Mouse (Mus musculus): Measurements from ENCODE around the gene Tmem213. TPM values are rescaled to one million over a fixed set of nuclear protein-coding genes. Genes with fewer than 3 reads are reported as not detected.

The Tmem213 gene
- total and polyA plus RNA-seq, 3 experiments, result not detected

DNA sequence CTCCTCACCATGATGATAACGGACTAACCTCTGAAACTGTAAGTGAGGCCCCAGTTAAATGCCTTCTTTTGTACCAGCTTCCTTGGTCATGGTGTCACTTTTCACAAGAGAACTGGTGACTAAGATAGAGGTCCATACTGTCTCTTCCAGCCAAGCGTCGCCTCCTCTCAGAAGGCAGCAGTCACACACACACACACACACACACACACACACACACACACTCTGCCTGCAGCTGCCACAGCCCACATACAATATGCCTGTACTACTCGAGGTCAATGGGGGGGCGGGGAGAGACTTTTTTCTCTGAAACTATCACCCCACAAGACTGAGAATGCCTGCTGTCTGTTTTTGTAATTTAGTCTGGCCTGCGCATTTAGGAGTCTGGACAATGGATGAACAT lies 55.6 kb downstream of the Tmem213 start:
- Histone ChIP-seq H3K9me3 (replicated peaks) (no peaks in the 10 kb centered on the region), H3K36me3 (replicated peaks) (no peaks in the 10 kb centered on the region), H3K27me3 (ENCODE audit: insufficient read depth, low read length) (peaks cover 10% of the 10 kb centered on the region; the same call in 1 of the 2 replicates), H3K4me1 (ENCODE audit: insufficient read depth, low read depth, low read length) (no peaks in the 10 kb centered on the region; the same call in 1 of the 2 replicates), H3K4me3 (ENCODE audit: low read depth, low read length) (no peak overlapping the region)
- DNase-seq (ENCODE audit: low spot score) (no peak), ATAC-seq (ENCODE audit: extremely low read depth, insufficient number of reproducible peaks, low FRiP score, poor library complexity, severe bottlenecking) (no peak)
- TF ChIP-seq GATA1 (IDR thresholded peaks at IDR 0.05; ENCODE audit: borderline replicate concordance, low read length) (no peak), GATA2 (IDR thresholded peaks at IDR 0.05; ENCODE audit: borderline replicate concordance, low read depth, low read length) (no peak), TAL1 (conservative IDR thresholded peaks at IDR 0.05; ENCODE audit: low read depth, low read length) (no peak), CTCF (IDR thresholded peaks at IDR 0.05; ENCODE audit: low read depth, low read length) (no peak), POLR2AphosphoS5 (IDR thresholded peaks at IDR 0.05; ENCODE audit: insufficient replicate concordance, low read depth, low read length) (no peak)

DNA sequence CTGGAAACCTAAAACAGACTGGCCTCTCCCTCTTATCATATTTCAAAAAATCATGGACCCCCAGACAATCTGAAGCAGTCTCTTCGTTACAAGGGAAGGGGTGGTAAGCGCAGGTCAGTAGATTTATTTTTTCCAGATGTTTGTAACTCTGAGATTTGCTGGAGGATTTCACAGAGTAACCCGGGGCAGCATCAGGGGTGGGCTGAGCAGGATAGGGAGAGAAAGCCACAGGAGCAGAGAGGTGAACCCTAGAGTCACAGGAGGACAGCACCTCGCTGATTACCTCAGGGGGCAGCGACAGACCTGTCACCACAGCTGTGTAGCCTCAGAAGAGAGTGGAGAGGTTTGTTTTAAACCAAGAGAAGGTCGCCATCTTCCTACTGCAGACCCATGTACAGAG lies 56.3 kb downstream of the Tmem213 start:
- Histone ChIP-seq H3K27me3 (ENCODE audit: insufficient read depth, low read length) (peaks cover 10% of the 10 kb centered on the region; the same call in 1 of the 2 replicates), H3K4me1 (ENCODE audit: insufficient read depth, low read depth, low read length) (no peaks in the 10 kb centered on the region; the same call in 1 of the 2 replicates), H3K9me3 (replicated peaks) (no peaks in the 10 kb centered on the region), H3K4me3 (ENCODE audit: low read depth, low read length) (no peak overlapping the region), H3K36me3 (replicated peaks) (no peaks in the 10 kb centered on the region)
- DNase-seq (ENCODE audit: low spot score) (no peak), ATAC-seq (ENCODE audit: extremely low read depth, insufficient number of reproducible peaks, low FRiP score, poor library complexity, severe bottlenecking) (no peak)
- no peak for TF ChIP-seq GATA1 (IDR thresholded peaks at IDR 0.05; ENCODE audit: borderline replicate concordance, low read length)

Other genes with a start within 250 kb of the Tmem213 start
- 63.1 and 65.7 TPM in 2 replicates for gene Trim24, start 238.4 kb upstream of the Tmem213 start, total RNA-seq (2014; fragmentation: Nextera tagmentation)
- gene Trim24, start 238.4 kb upstream of the Tmem213 start, total RNA-seq (2017), result 24.1 and 25.0 TPM in 2 replicates
- gene Trim24, start 238.4 kb upstream of the Tmem213 start, polyA plus RNA-seq (2012), result 7.0 and 9.1 TPM in 2 replicates
- not detected in 2 replicates for gene Svopl, start 62.3 kb upstream of the Tmem213 start, total RNA-seq (2014; fragmentation: Nextera tagmentation)
- gene Svopl, start 62.3 kb upstream of the Tmem213 start, total RNA-seq (2017), result 0.06 TPM in 1 of 2 replicates, not detected in the other
- gene Svopl, start 62.3 kb upstream of the Tmem213 start, polyA plus RNA-seq (2012), result not detected in 2 replicates
- not detected in 2 replicates for gene Atp6v0a4, start 15.3 kb downstream of the Tmem213 start, total RNA-seq (2014; fragmentation: Nextera tagmentation)
- 0.12 TPM in 1 of 2 replicates, not detected in the other for gene Atp6v0a4, start 15.3 kb downstream of the Tmem213 start, total RNA-seq (2017)
- gene Atp6v0a4, start 15.3 kb downstream of the Tmem213 start, polyA plus RNA-seq (2012), result not detected in 2 replicates
- not detected in 2 replicates for gene D630045J12Rik, start 144.8 kb downstream of the Tmem213 start, total RNA-seq (2014; fragmentation: Nextera tagmentation)
- gene D630045J12Rik, start 144.8 kb downstream of the Tmem213 start, total RNA-seq (2017), result 0.38 and 0.41 TPM in 2 replicates
- 0.01 TPM in 2 replicates for gene D630045J12Rik, start 144.8 kb downstream of the Tmem213 start, polyA plus RNA-seq (2012)
- gene Zc3hav1l, start 190.0 kb downstream of the Tmem213 start, total RNA-seq (2014; fragmentation: Nextera tagmentation), result 28.5 and 30.6 TPM in 2 replicates
- gene Zc3hav1l, start 190.0 kb downstream of the Tmem213 start, total RNA-seq (2017), result 4.5 and 5.6 TPM in 2 replicates
- 7.3 and 7.5 TPM in 2 replicates for gene Zc3hav1l, start 190.0 kb downstream of the Tmem213 start, polyA plus RNA-seq (2012)
- gene Zc3hav1, start 245.3 kb downstream of the Tmem213 start, total RNA-seq (2014; fragmentation: Nextera tagmentation), result 210 and 217 TPM in 2 replicates
- gene Zc3hav1, start 245.3 kb downstream of the Tmem213 start, total RNA-seq (2017), result 107 and 112 TPM in 2 replicates
- gene Zc3hav1, start 245.3 kb downstream of the Tmem213 start, polyA plus RNA-seq (2012), result 44.0 and 45.8 TPM in 2 replicates